ENCODE assay signal across 8 mouse cellular contexts in the genomic region with DNA sequence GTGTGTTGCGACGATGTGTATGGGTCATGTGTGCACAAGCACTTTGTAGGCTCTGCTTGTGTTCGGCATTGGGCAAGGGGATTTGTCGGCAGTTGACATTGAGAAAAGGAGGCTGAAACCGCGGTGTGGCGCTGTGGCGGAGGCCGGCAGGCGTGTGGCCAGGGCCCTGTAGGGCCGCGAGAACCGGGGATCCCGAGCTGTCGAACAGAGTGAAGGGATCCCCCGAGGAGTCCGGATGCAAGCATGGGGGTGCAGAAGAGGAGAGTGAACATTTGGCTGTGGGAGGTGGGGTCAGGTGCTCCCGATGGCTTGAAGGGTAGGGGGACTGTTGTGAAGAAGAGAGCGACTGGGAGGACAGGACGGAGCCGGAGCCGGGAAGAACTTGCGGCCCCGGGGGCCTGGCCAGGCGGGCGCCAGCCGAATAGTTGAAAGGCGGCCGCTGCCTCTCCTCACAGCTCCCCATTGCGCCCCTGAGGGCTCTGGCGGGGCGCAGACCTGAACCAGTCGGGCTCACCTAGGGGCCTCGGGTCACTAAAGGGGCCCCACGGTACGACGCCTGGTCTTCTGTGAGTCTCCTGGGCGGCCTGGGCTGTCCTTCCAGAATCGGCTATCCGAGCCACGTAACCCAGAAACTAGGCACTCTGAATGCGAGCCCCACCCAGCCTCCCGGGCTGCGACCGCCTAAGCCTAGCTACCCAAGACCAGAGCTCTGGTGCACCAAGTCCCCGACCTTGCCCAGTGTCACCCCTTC. TPM values are rescaled to one million over a fixed set of nuclear protein-coding genes. Genes with fewer than 3 reads are reported as not detected.
DNase-seq lines count a peak whose midpoint lies in the region; ATAC-seq and TF ChIP-seq lines count a peak whose summit lies in the region.

No protein-coding gene starts in this region.

- H3K9ac ChIP-seq in embryonic facial prominence, embryonic 15.5 days, result peak overlapping the region; percentile 0
- H3K9ac ChIP-seq in heart, embryonic 16.5 days (ENCODE audit: low read length), result no peak overlapping the region
- peak overlapping the region; percentile 40 for H3K9ac ChIP-seq in limb, embryonic 14.5 days (ENCODE audit: low read depth, low read length, severe bottlenecking)

- peaks cover 71% of the 10 kb centered on the region for H3K27me3 ChIP-seq in embryonic facial prominence, embryonic 15.5 days
- H3K27me3 ChIP-seq in heart, embryonic 16.5 days (ENCODE audit: control insufficient read depth, insufficient read depth, low read length), result peaks cover 88% of the 10 kb centered on the region
- H3K27me3 ChIP-seq in limb, embryonic 14.5 days (ENCODE audit: control insufficient read depth, insufficient read depth, low read length), result peaks cover 60% of the 10 kb centered on the region

- no peaks in the 10 kb centered on the region for H3K36me3 ChIP-seq in embryonic facial prominence, embryonic 15.5 days
- no peaks in the 10 kb centered on the region for H3K36me3 ChIP-seq in heart, embryonic 16.5 days (ENCODE audit: control insufficient read depth, insufficient read depth)
- H3K36me3 ChIP-seq in limb, embryonic 14.5 days (ENCODE audit: control insufficient read depth, insufficient read depth, low read length), result 0 out of 2 replicates have a peak, but pooled peaks cover 3% of the 10 kb centered on the region

- 3% methylated on average over 46 of the region's 46 CpGs for WGBS in embryonic facial prominence, embryonic 15.5 days
- WGBS in heart, embryonic 16.5 days, result 2% methylated on average over 46 of the region's 46 CpGs
- 1% methylated on average over 44 of the region's 46 CpGs for WGBS in limb, embryonic 14.5 days

- peak overlapping the region; percentile 71 for H3K27ac ChIP-seq in embryonic facial prominence, embryonic 15.5 days (replicated peaks)
- no peak overlapping the region for H3K27ac ChIP-seq in heart, embryonic 16.5 days (ENCODE audit: low read length)
- 0 out of 2 replicates have a peak overlapping the region, but pooled peaks have one; percentile 1 for H3K27ac ChIP-seq in limb, embryonic 14.5 days (replicated peaks; ENCODE audit: low read depth, low read length)

- peak overlapping the region; percentile 53 for H3K4me2 ChIP-seq in embryonic facial prominence, embryonic 15.5 days (replicated peaks)
- H3K4me2 ChIP-seq in heart, embryonic 16.5 days (ENCODE audit: low read depth, low read length), result peak overlapping the region; percentile 41
- H3K4me2 ChIP-seq in limb, embryonic 14.5 days (replicated peaks; ENCODE audit: low read depth, low read length, severe bottlenecking), result peak overlapping the region; percentile 39

- TF ChIP-seq POLR2A in limb, embryonic 14.5 days (IDR thresholded peaks at IDR 0.05; ENCODE audit: borderline replicate concordance, extremely low read depth, insufficient read depth, insufficient read length), result 0 out of 2 replicates have a peak, but pooled peaks have one; percentile 12

- no peaks in the 10 kb centered on the region for H3K9me3 ChIP-seq in embryonic facial prominence, embryonic 15.5 days (replicated peaks)
- H3K9me3 ChIP-seq in heart, embryonic 16.5 days (replicated peaks; ENCODE audit: control insufficient read depth, low read length), result no peaks in the 10 kb centered on the region
- H3K9me3 ChIP-seq in limb, embryonic 14.5 days (ENCODE audit: control insufficient read depth, low read length), result no peaks in the 10 kb centered on the region

- peak; percentile 64 for ATAC-seq in embryonic facial prominence, embryonic 15.5 days (ENCODE audit: insufficient number of reproducible peaks, low FRiP score, low TSS enrichment, low read depth)
- no peak; the same call in 1 of the 2 replicates for ATAC-seq in heart, embryonic 16.5 days (replicated peaks; ENCODE audit: extremely low read depth, insufficient read depth, low FRiP score)
- peak; percentile 51 for ATAC-seq in limb, embryonic 14.5 days (ENCODE audit: low FRiP score, low read depth)

- H3K4me3 ChIP-seq in embryonic facial prominence, embryonic 15.5 days (replicated peaks), result peak overlapping the region; percentile 35
- peak overlapping the region; percentile 16; the same call in 1 of the 2 replicates for H3K4me3 ChIP-seq in heart, embryonic 16.5 days (ENCODE audit: low read length)
- peak overlapping the region; percentile 23 for H3K4me3 ChIP-seq in limb, embryonic 14.5 days (replicated peaks; ENCODE audit: low read length)

- DNase-seq in right cerebral cortex, postnatal 4 days, result peak; percentile 53
- DNase-seq in right cerebral cortex, postnatal 14 days, result no peak
- no peak for DNase-seq in limb, embryonic 14.5 days (ENCODE audit: low spot score)
- peak; percentile 72 for DNase-seq in retina, embryonic 14.5 days (ENCODE audit: low spot score)
- DNase-seq in frontal cortex, adult 2 months (ENCODE audit: extremely low spot score in 1 of 2, low spot score in 1 of 2), result no peak
- DNase-seq in left cerebral cortex, adult 9 months (ENCODE audit: low spot score in 2 of 2), result no peak

- H3K4me1 ChIP-seq in embryonic facial prominence, embryonic 15.5 days, result peaks cover 38% of the 10 kb centered on the region
- peaks cover 4% of the 10 kb centered on the region; the same call in 1 of the 2 replicates for H3K4me1 ChIP-seq in heart, embryonic 16.5 days (ENCODE audit: control insufficient read depth, insufficient read depth, low read length)
- peaks cover 17% of the 10 kb centered on the region for H3K4me1 ChIP-seq in limb, embryonic 14.5 days (ENCODE audit: control insufficient read depth, insufficient read depth, low read length)

RNA-seq across cellular contexts. Expression of a gene that starts 7.3 kb away (rescaled TPM):
- polyA plus RNA-seq in embryonic facial prominence, embryonic 15.5 days (2015; fragmentation: Nextera tagmentation; extraction: Ambion mirVana), result 181 and 201 TPM in 2 replicates
- 6.5 and 7.6 TPM in 2 replicates for polyA plus RNA-seq in heart, embryonic 16.5 days (2015; fragmentation: Nextera tagmentation; extraction: Ambion mirVana)
- polyA plus RNA-seq in limb, embryonic 14.5 days (2012; rRNA removed), result 81.2 and 120 TPM in 2 replicates
- polyA plus RNA-seq in limb, embryonic 14.5 days (2014; fragmentation: Nextera tagmentation; extraction: Ambion mirVana), result 122 and 166 TPM in 2 replicates
- polyA plus RNA-seq in frontal cortex, adult 2 months (2012; rRNA removed), result 2.7 and 3.9 TPM in 2 replicates

Comparison
In these comparisons a context has a peak if more than half of its experiments do, and no peak if none do; other contexts are left out.
1. DNase-seq: peak in right cerebral cortex, postnatal 4 days (single experiment) and retina, embryonic 14.5 days (single experiment); none in right cerebral cortex, postnatal 14 days (single experiment), limb, embryonic 14.5 days (single experiment), frontal cortex, adult 2 months (0 of 2) and left cerebral cortex, adult 9 months (0 of 2).
2. Peak in every context shown above with its lines, with median percentiles within 50 percentile points of each other: H3K4me2 ChIP-seq and H3K4me3 ChIP-seq.